Comparison of ENCODE assay signal across 31 mouse cellular contexts in the genomic region with DNA sequence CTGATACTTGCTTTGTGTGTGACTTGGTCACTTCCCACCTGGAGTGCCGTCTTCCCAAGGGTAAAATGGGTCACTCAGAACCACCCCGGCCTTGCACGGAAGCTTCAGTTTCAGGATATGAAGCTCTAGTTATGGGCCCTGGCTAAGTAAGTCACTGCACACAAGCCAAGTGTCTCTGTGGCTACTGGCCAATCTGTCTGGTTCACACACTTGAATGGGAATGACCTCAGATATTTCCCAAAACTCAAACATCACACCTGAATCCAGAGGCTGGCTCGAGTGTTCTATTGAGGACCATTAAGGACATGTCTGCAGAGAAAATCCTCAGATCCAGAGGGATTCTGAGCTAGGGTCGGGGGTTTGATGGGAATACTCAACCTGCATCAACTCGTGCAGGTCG. TPM values are rescaled to one million over a fixed set of nuclear protein-coding genes. Genes with fewer than 3 reads are reported as not detected.
"Had no signal": no experiment of that assay in that cellular context is flagged by ENCODE, and none has a peak within 500 bp of the region (broad histone marks: within the 10 kb centered on the region; RNA-seq: fewer than 3 reads in every experiment).

No protein-coding gene starts in this region.

- DNase-seq: cerebellum, adult 2 months; cerebellum, adult 8-10 months; cerebellum, adult 9-10 months; cerebellum, adult 9-11 months; cerebellum, postnatal 10 days; cerebellum, postnatal 14 days; cerebellum, postnatal 25 days; cerebellum, postnatal 36 days; embryo, embryonic 11 days; forebrain, postnatal 0 days; gastrocnemius, adult 2 months; gastrocnemius, postnatal 10 days; gastrocnemius, postnatal 14 days; gastrocnemius, postnatal 25 days; gastrocnemius, postnatal 36 days; heart, adult 11 months; heart, adult 18-20 months had no signal

- H3K4me1 ChIP-seq: forebrain, embryonic 12.5 days; forebrain, embryonic 13.5 days; forebrain, embryonic 15.5 days had no signal

- H3K4me2 ChIP-seq: embryonic facial prominence, embryonic 12.5 days; embryonic facial prominence, embryonic 13.5 days; embryonic facial prominence, embryonic 15.5 days; forebrain, embryonic 12.5 days; forebrain, embryonic 13.5 days; forebrain, embryonic 15.5 days had no signal

- H3K9me3 ChIP-seq: embryonic facial prominence, embryonic 10.5 days; embryonic facial prominence, embryonic 12.5 days; embryonic facial prominence, embryonic 13.5 days; embryonic facial prominence, embryonic 15.5 days; forebrain, embryonic 10.5 days; forebrain, embryonic 12.5 days; forebrain, embryonic 13.5 days; forebrain, embryonic 15.5 days had no signal

- H3K4me3 ChIP-seq: embryonic facial prominence, embryonic 10.5 days; embryonic facial prominence, embryonic 12.5 days; embryonic facial prominence, embryonic 13.5 days; embryonic facial prominence, embryonic 15.5 days; erythroblast, embryonic 14.5 days; forebrain, embryonic 10.5 days; forebrain, embryonic 12.5 days; forebrain, embryonic 13.5 days; forebrain, embryonic 15.5 days; gastrocnemius, adult 2 months had no signal

- H3K36me3 ChIP-seq: embryonic facial prominence, embryonic 10.5 days; embryonic facial prominence, embryonic 12.5 days; embryonic facial prominence, embryonic 13.5 days; embryonic facial prominence, embryonic 15.5 days; forebrain, embryonic 10.5 days; forebrain, embryonic 12.5 days; forebrain, embryonic 15.5 days had no signal

- H3K27me3 ChIP-seq: embryonic facial prominence, embryonic 12.5 days; embryonic facial prominence, embryonic 13.5 days; embryonic facial prominence, embryonic 15.5 days; forebrain, embryonic 12.5 days; forebrain, embryonic 13.5 days; forebrain, embryonic 15.5 days had no signal

- ATAC-seq: forebrain, embryonic 13.5 days; forebrain, embryonic 14.5 days; forebrain, embryonic 15.5 days; forebrain, embryonic 16.5 days; forebrain, postnatal 0 days had no signal

- H3K27ac ChIP-seq: embryonic facial prominence, embryonic 10.5 days; embryonic facial prominence, embryonic 12.5 days; embryonic facial prominence, embryonic 13.5 days; embryonic facial prominence, embryonic 15.5 days; forebrain, embryonic 10.5 days; forebrain, embryonic 12.5 days; forebrain, embryonic 13.5 days; forebrain, embryonic 15.5 days; gastrocnemius, adult 2 months had no signal

- H3K9ac ChIP-seq: embryonic facial prominence, embryonic 12.5 days; embryonic facial prominence, embryonic 13.5 days; embryonic facial prominence, embryonic 15.5 days; forebrain, embryonic 12.5 days; forebrain, embryonic 13.5 days; forebrain, embryonic 15.5 days; forebrain, postnatal 0 days had no signal

RNA-seq across cellular contexts. Expression of a gene that starts 55.5 kb away (rescaled TPM):
- total RNA-seq: common myeloid progenitor, adult 5-6 weeks; granulocyte monocyte progenitor cell, adult 5-6 weeks had no signal
- polyA plus RNA-seq: embryonic facial prominence, embryonic 11.5 days; embryonic facial prominence, embryonic 13.5 days; erythroblast, embryonic 14.5 days had no signal

RNA-seq across cellular contexts. Expression of a gene that starts 58.8 kb away (rescaled TPM):
- polyA plus RNA-seq: erythroblast, embryonic 14.5 days had no signal
